Mouse (Mus musculus) lung, postnatal 14 days (tissue): Measurements from ENCODE around the gene Cox6b1.

Experiments
- DNase-seq: peaks from one replicate; pipeline ENCODE4 v3.0.0; 2021

Cox6b1 gene

DNA sequence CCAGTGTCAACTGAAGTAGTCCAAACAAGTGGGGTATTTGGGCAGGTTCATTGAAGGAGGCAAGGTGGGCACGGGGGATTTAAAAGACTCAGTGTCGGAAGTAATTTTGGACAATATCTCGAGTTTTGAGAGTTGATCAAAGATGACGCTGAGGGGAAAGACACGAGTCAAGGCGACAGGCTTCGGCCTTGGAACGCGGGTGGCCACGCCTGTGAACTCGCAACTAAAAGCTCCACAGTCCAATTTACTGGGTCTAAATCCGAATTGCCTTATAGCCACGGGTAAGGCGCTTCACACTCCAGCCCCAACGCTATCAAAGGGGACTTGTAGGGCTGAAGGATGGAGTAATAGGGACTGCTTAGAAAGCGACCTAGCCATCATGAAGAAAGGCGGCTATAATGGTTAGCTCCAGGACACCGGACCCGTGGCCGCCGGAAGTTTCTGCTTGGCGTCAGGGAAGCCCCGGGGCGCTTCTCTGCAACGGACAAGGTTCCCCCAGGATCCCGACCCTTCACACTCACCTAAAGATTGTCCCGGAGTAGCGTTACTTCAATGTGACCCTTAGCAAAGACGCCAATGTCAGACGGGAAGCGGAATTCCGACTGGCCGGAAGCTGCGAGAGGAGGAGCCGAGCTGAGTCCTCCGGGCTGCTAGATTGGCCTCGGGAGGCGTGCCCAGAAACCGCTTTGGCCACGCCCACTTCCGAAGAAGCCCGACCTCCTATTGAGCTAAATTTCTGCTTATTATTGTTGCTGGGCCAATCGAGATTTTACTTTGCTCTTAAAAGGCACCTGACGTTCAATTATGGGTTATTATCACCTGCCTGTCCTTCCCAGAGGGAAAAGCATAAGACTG lies at the start of gene Cox6b1:
Gene Cox6b1 (minus strand): TSS at position 622 of the 855 bp plus-strand sequence.
- DNase-seq, result peak; percentile 87

DNA sequence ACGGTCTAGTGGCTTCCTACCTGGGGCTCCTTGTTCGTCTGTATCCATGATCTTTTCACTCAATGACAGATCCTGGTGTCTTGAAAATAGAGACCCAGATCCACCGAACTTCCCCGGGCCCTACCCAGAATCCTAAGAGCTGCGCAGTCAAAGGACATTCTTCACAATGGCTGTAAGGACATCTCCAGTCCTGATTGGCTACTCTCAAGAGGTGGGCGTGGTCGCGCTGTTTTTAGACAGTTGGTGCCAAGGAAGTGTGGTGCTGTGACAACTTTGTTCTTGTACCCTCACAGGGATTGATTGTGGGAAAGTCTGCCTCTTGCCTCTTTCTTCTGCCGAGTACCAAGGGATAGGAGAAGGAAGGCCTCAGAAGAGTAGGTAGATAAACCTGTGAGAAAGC lies 45.5 kb upstream of the Cox6b1 start, which contains the start of gene Pmis2:
Gene Pmis2 (minus strand): TSS at position 126 of the 400 bp plus-strand sequence.
- no peak for DNase-seq

- no peak for DNase-seq
Measured at GRCm38 (mm10) chr7:30669229-30669628, 43.3 kb upstream of the Cox6b1 start.

DNA sequence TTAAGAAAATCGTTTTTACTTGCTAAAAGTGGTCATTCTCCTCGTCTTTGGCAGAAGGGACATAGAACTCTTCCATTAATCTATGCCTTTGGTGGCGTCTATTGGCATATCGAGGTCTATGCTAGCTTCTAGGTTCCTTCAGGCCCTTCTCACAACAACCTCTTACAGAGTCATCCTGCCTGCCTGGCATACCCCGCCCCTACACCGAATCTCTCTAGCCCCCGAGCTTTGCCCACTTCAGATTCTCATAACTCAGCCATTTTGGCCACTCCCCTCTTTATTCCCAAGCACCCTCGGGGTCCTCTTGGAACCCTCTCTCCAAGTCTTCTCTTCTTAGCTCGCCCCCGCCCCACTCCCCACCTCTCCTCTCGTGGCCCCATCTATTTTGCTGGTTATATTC lies 39.4 kb upstream of the Cox6b1 start:
- no peak for DNase-seq

DNA sequence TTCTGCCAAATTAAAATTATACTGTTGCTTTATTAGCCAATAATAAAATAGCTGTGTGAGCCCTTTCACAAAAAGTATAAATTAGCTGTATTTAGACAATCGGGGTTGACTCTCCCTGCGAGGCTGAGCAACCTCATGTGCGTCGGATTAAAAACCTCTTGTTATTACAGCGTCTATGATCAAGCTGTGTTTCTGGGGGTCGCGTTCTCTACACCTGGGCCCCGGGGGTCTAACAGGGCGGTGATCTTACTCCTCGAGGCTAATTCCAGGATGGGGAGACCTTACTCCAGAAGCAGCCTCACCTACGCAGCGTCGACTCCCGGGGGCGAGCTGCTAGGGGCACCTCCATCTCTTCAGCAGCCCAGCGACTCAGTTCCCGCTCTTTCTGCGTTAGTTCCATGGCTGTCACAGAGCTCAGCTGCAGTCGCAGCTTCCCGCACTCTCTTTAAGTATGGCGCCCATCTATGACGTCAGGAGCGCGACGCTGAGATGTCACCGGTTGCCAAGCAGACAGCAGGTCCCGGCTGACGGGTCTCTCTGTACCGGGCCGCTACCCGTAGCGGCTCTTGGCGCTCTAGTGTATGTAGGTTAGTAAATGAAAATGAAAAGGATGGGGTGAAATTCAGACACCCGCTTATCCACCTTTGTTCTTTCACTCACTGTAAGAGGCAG lies 38.7 kb upstream of the Cox6b1 start, which contains the start of gene Haus5:
Gene Haus5 (minus strand): TSS at position 466 of the 672 bp plus-strand sequence.
- DNase-seq, result peak; percentile 91

- DNase-seq, result peak; percentile 98
Measured at GRCm38 (mm10) chr7:30649591-30650540, 23.9 kb upstream of the Cox6b1 start, which contains the start of gene Rbm42. TSS of gene Rbm42 (minus strand) at chr7:30650317.

DNA sequence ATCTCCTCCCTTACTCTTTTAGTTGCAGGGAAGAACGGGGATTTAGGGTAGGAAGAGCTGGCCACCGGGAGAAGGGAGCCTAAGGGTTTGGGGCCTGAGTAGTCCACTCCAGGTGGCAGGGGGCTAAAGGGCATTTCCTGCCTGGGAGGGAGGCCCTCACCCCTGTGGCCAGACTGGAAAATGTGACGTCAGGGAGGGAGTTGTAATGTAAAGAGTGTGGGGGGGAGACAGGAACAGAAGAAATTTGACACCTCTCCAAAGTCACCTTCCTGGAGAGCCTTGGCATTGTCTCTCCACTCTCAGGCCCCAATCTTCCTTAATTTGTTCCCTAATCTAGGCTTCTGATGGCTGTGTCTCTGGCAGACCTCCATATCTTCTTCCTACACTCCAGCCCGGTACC lies 13.1 kb upstream of the Cox6b1 start:
- DNase-seq, result no peak

- no peak for DNase-seq
Measured at GRCm38 (mm10) chr7:30636395-30636794, 10.4 kb upstream of the Cox6b1 start.

DNA sequence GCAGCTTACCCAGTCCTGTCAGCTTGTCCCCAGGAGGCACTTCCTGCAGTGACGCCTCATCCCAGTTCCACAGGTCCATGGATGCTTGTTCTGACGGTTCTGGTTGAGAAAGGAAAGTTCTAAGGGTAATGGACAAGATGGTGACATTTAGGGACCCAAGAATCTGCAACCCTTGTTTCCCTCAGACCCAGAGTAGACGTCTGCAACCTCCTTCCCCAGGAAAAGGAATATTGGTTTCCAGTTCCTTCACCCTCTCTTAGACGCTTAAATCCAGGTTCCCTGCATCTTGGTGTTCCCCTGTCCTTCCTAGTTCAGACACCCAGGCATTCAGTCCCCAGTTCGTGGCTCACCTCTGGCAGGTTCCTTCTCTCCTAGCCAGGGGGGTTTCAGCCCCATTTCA lies 9.8 kb upstream of the Cox6b1 start, which contains the start of gene Etv2:
Gene Etv2 (minus strand): TSS at position 101 of the 400 bp plus-strand sequence.
- DNase-seq, result no peak

GRCm38 (mm10) chr7:30634621-30635020 lies 8.7 kb upstream of the Cox6b1 start:
- DNase-seq, result peak; percentile 38

GRCm38 (mm10) chr7:30633762-30634412 lies 7.9 kb upstream of the Cox6b1 start:
- no peak for DNase-seq

DNA sequence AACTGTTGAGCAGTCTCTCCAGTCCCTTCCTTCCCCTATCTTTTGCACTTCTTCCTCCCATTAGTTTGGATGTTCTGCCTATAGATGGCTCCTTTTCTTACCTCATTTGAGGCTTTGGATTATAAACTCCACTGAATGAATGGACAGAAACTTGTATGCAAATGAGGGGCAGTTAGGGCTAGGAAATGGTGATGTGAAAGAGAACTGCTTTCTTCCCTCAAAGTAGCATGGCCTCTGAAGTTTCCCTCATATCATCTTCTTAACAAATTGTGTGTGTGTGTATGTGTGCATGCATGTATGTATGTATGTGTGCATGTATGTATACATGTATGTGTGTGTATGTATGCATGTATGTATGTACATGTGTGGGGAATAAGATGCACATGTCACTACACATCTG lies 3.1 kb upstream of the Cox6b1 start:
- DNase-seq, result no peak

DNA sequence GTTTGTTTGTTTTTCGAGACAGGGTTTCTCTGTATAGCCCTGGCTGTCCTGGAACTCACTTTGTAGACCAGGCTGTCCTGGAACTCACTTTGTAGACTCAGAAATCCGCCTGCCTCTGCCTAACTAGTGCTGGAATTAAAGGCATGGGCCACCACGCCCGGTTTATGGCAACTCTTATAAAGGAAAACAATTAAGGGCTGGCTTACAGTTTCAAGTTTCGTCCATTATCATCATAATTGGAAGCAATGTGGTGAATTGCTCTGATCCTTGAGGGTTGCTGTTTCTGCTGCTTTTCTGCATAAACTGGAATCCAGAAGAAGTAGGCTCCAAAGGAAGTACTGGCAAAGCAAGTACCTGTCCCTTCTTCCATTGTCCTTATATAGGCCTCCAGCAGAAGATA lies 696 bp upstream of the Cox6b1 start:
- DNase-seq, result no peak

GRCm38 (mm10) chr7:30619202-30619601 lies 6.7 kb downstream of the Cox6b1 start:
- peak; percentile 27 for DNase-seq

GRCm38 (mm10) chr7:30618658-30619057 lies 7.3 kb downstream of the Cox6b1 start:
- no peak for DNase-seq

DNA sequence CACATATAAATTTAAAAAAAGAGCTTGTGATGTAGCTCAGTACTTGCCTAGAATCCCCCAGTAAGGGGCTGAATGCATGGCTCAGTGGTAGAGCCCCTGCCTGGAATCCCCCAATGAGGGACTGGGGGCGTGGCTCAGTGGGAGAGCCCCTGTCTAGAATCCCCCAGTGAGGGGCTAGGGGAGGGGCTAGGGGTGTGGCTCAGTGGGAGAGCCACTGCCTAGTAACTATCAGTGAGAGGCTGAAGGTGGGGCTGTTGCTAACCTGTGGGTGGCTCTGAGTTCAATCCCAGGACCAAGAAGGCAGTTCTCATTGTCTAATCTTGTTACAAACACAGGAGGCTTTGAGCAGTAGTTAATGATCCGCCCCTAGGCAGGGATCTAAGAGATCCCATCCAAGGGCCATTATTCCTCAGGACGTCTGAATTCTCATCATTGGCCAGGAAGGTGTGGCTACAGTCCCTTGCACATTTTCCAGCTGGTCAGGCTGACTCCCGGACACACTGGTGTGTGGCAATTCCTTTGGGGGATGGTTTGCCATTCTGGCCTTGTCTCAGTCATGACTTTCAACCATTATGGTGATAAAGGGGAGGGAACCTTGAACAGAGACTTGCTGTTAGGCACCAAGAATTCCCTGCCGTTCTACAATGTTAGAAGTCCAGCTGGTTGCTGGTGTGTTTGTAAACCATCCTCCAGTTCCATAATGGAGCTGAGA lies 10.7 kb downstream of the Cox6b1 start:
- no peak for DNase-seq

DNA sequence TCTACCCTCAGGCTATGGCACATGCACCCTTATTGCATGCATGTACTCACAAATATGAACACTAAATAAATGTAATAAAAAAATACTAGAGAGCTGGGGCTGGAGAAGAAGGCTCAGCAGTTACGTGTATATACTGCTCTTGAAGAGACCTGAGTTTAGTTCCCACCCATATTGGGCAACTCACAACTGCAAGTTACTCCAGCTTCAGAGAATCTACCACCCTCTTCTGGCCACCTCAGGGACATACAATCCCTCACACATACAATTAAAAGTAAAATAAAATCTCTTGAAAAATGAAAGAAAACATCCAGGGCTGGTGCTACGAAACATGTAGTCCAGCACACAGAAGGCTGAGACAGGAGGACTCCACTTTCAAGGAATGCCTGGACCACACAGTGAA lies 11.5 kb downstream of the Cox6b1 start:
- DNase-seq, result no peak

DNA sequence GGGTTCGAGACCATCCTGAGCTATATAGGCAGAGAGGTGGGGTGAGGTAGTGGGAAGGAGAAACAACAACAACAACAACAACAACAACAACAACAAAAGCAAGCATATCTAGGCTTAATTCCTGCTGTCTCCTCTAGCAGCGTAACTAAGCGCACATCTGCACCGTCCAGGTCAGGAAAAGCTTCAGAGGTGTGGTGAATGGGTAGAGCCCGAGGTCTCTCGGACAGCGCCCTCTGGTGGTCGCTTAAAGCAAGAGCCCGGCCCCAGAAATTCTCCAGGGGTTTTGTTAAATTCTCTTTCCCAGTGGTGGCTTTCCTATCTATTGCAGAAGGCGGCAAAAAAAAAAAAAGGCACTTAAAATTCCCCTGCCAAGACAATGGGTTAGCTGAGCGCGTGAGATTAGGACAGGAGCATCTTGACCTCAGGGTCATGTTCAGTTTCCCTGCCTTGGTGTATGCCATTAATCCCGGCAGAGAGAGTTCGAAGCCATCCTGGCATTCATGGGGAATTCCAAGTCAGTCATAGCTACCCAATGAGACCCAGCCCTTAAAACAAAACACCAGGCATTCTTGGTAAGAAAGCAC lies 12.3 kb downstream of the Cox6b1 start:
- peak; percentile 72 for DNase-seq

DNA sequence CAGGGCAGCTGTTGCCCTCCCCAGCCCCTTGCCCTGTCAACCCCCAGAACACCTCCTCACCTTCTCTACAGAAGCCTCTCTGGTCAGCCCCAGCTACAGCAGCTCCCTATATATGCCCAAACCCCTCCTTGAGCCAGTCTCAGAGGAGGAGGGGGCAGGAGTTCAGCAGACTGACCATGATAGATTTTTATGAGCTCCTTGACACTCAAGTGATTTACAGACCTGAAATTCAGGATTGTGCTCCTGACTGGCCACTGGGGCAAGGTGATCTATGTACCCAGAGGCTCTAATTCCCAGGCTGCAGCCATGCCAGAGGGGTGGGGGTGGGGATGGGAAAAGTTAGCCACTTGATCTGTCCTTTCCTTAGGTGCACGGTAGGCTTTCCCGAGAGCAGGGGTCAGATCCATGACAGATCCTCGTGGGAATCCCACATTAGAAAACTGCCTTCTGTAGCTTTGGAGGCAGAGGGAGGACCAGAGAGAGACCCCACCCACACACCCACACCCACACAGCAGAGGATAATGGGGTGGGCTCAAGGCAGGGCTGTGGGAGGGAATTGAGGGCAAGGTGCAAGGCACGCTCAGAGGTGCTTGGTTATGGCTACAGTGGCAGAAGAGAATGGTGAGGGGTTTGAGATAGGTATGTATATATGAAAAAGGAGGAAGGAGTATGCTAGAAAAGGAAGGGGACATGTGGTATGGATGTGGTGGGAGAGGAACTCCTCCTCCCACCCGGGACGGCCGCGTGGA lies 13.1 kb downstream of the Cox6b1 start, which contains the start of gene Upk1a:
Gene Upk1a (minus strand): TSS at position 194 of the 749 bp plus-strand sequence.
- no peak for DNase-seq

DNA sequence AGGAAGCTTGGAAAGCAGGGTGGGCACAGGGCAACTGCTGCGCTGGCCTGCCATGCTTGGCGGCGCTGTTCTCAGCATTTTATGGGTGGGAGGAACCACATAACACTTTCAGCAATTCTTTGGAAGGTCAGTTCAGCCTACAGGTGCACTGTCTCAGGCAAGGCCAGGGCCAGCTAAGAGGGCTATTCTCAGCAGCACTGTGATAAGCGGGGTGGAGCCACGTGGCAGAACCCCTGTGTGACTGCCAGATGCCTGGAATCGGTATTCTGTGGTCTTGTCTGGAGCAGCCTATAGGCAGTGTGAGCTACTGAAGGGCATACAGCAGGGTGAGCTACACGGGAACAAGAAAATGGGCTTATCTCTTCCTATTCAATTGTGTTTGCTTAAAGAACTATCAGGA lies 15.9 kb downstream of the Cox6b1 start:
- no peak for DNase-seq
